In the genomic region with DNA sequence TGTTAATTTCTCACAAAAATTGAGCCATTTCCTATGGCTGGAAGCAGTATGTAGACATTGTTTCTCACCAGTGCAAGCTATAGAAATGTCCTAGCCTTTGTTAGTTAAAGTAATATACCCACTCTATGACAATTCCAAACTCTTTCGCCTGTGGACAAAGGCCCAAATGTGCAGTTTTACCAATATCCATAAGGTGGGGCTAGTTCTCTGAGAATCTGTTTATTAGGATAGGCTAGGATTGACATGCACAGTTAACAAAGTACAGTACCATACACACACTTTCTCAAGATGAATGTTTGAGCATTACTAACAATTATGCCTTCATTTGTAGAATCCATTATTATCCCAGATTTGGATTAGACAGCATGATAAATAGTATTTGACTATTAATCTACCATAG, we compare ENCODE assay signal across 9 mouse cellular contexts. TPM values are rescaled to one million over a fixed set of nuclear protein-coding genes. Genes with fewer than 3 reads are reported as not detected.
DNase-seq lines count a peak whose midpoint lies in the region; ATAC-seq and TF ChIP-seq lines count a peak whose summit lies in the region.
"Had no signal": no experiment of that assay in that cellular context is flagged by ENCODE, and none has a peak within 500 bp of the region (broad histone marks: within the 10 kb centered on the region; RNA-seq: fewer than 3 reads in every experiment).

No protein-coding gene starts in this region.

- TF ChIP-seq POLR2A in brain, embryonic 14.5 days (IDR thresholded peaks at IDR 0.05; ENCODE audit: borderline replicate concordance, extremely low read depth, insufficient read depth, insufficient read length, poor library complexity, severe bottlenecking) = no peak

- no peak overlapping the region for H3K9ac ChIP-seq in heart, embryonic 12.5 days

- DNase-seq in left cerebral cortex, postnatal 14 days (ENCODE audit: low spot score in 2 of 2) = peak; percentile 7 to 16
- DNase-seq in left cerebral cortex, adult 8-10 months (ENCODE audit: low spot score in 2 of 2) = no peak
- peak; percentile 41 for DNase-seq in brain, embryonic 14.5 days (ENCODE audit: low read depth)
- peak; percentile 18 to 31 for DNase-seq in kidney, postnatal 36 days
- DNase-seq in retina, postnatal 7 days (ENCODE audit: low read depth, low spot score) = peak; percentile 3
- no peak for DNase-seq in testis, postnatal 10 days (ENCODE audit: low spot score)
- DNase-seq in right cerebral cortex, postnatal 10 days (ENCODE audit: low spot score in 2 of 2) = no peak

- no peaks in the 10 kb centered on the region for H3K4me1 ChIP-seq in heart, embryonic 12.5 days (replicated peaks)

- H3K4me2 ChIP-seq in heart, embryonic 12.5 days = no peak overlapping the region

- 0 out of 2 replicates have a peak, but pooled peaks have one; percentile 53 for ATAC-seq in heart, embryonic 12.5 days (ENCODE audit: insufficient number of reproducible peaks, low FRiP score)

- no peak overlapping the region for H3K4me3 ChIP-seq in heart, embryonic 12.5 days
- H3K4me3 ChIP-seq: erythroblast, embryonic 14.5 days had no signal

- no peaks in the 10 kb centered on the region for H3K9me3 ChIP-seq in heart, embryonic 12.5 days (replicated peaks)

- 0 out of 2 replicates have a peak, but pooled peaks cover 3% of the 10 kb centered on the region for H3K36me3 ChIP-seq in heart, embryonic 12.5 days

- no peak overlapping the region for H3K27ac ChIP-seq in heart, embryonic 12.5 days (ENCODE audit: poor library complexity, severe bottlenecking)

- 33% methylated on average over 1 of the region's 1 CpGs for WGBS in heart, embryonic 12.5 days

- H3K27me3 ChIP-seq in heart, embryonic 12.5 days (replicated peaks) = no peaks in the 10 kb centered on the region

- intact Hi-C loops in left cerebral cortex, postnatal 14 days (cut with DNase I) = loop anchor here (5.0 kb wide), 1 partner anchor 233 kb away; no protein-coding TSS in a partner anchor

- TF ChIP-seq CTCF in brain, embryonic 14.5 days (IDR thresholded peaks at IDR 0.05; ENCODE audit: borderline replicate concordance, extremely low read depth, insufficient read depth, insufficient read length) = peak; percentile 37; the same call in 1 of the 2 replicates

RNA-seq across cellular contexts. Expression of gene Lrrc19, which starts 19.8 kb away (rescaled TPM):
- not detected for total RNA-seq in left cerebral cortex, postnatal 14 days (2021)
- total RNA-seq in left cerebral cortex, adult 8-10 months (2022) = not detected
- polyA plus RNA-seq in brain, embryonic 14.5 days (2012; rRNA removed) = not detected in 2 replicates
- polyA plus RNA-seq in heart, embryonic 12.5 days (2016; fragmentation: Nextera tagmentation; extraction: Ambion mirVana) = 0.29 and 0.41 TPM in 2 replicates
- polyA plus RNA-seq: erythroblast, embryonic 14.5 days had no signal

RNA-seq across cellular contexts. Expression of gene Ift74, which starts 55.4 kb away (rescaled TPM):
- 10 to 100 TPM; 24.6 to 27.9 TPM for total RNA-seq in left cerebral cortex, postnatal 14 days (2021)
- 10 to 100 TPM; 20.9 to 24.4 (median 23.4) TPM for total RNA-seq in left cerebral cortex, adult 8-10 months (2022)
- 13.1 and 17.1 TPM in 2 replicates for polyA plus RNA-seq in brain, embryonic 14.5 days (2012; rRNA removed)
- 17.2 and 17.9 TPM in 2 replicates for polyA plus RNA-seq in heart, embryonic 12.5 days (2016; fragmentation: Nextera tagmentation; extraction: Ambion mirVana)
- polyA plus RNA-seq: erythroblast, embryonic 14.5 days had no signal

Comparison
In these comparisons a context has a peak if more than half of its experiments do, and no peak if none do; other contexts are left out.
1. DNase-seq: peak in left cerebral cortex, postnatal 14 days (2 of 2), brain, embryonic 14.5 days (single experiment), kidney, postnatal 36 days (2 of 2) and retina, postnatal 7 days (single experiment); none in left cerebral cortex, adult 8-10 months (0 of 2), testis, postnatal 10 days (single experiment) and right cerebral cortex, postnatal 10 days (0 of 2).